Mouse (Mus musculus) heart, embryonic 11.5 days (tissue): ENCODE measurements at regions not wholly inside any gene's neighbourhood (a gene's known extent, or its start where the extent isn't known, plus 50 kb on each side); places are given as distances from the start of the nearest gene placed in this dataset.

Source experiments
- ATAC-seq: fragments of 200-750 bp; cut with Nextera tagmentation; replicated peaks from 2 replicates; pipeline ENCODE4 v1.8.0; 2017; ENCODE audit warnings: moderate library complexity; ENCODE audit not compliant: insufficient number of reproducible peaks, low FRiP score, low TSS enrichment
- H3K27ac ChIP-seq: fragments of 300-500 bp; sonication (generic); 2 replicates; pipeline ENCODE4 v1.5.1; 2014; ENCODE audit warnings: mild to moderate bottlenecking, low read depth, low read length
- H3K27me3 ChIP-seq: fragments of 300-500 bp; sonication (generic); 2 replicates; pipeline ENCODE4 v1.6.1; 2014; ENCODE audit warnings: mild to moderate bottlenecking, low read length, mixed read lengths; ENCODE audit not compliant: control insufficient read depth, insufficient read depth
- H3K36me3 ChIP-seq: fragments of 300-500 bp; sonication (generic); 2 replicates; pipeline ENCODE4 v1.6.1; 2014; ENCODE audit warnings: mild to moderate bottlenecking, low read length, moderate library complexity, mixed read lengths; ENCODE audit not compliant: control insufficient read depth, insufficient read depth
- H3K4me1 ChIP-seq: fragments of 300-500 bp; sonication (generic); 2 replicates; pipeline ENCODE4 v1.6.1; 2014; ENCODE audit warnings: low read length; ENCODE audit not compliant: control insufficient read depth, insufficient read depth
- H3K4me2 ChIP-seq: fragments of 300-500 bp; sonication (generic); 2 replicates; pipeline ENCODE4 v1.6.1; 2014; ENCODE audit warnings: mild to moderate bottlenecking, moderate library complexity
- H3K4me3 ChIP-seq: fragments of 300-500 bp; sonication (generic); 2 replicates; pipeline ENCODE4 v1.5.1; 2014; ENCODE audit warnings: low read depth, low read length
- H3K9ac ChIP-seq: fragments of 300-500 bp; sonication (generic); 2 replicates; pipeline ENCODE4 v1.6.1; 2014; ENCODE audit warnings: mild to moderate bottlenecking, low read depth, low read length, moderate library complexity
- H3K9me3 ChIP-seq: fragments of 300-500 bp; sonication (generic); replicated peaks from 2 replicates; pipeline ENCODE4 v1.6.1; 2016; ENCODE audit warnings: low read length; ENCODE audit not compliant: control insufficient read depth
- WGBS: fragments of 180-500 bp; shearing (Covaris S2); extraction: QIAGEN DNeasy Blood & Tissue Kit; methylation state at CpG from one replicate; pipeline ENCODE4 v1.1.7; 2014; ENCODE audit not compliant: insufficient replicate concordance; 5-methylcytosine and 5-hydroxymethylcytosine counted together

- no peak overlapping the region for H3K9ac ChIP-seq
- H3K4me1 ChIP-seq: no peaks in the 10 kb centered on the region
- H3K36me3 ChIP-seq: no peaks in the 10 kb centered on the region
- H3K9me3 ChIP-seq: no peaks in the 10 kb centered on the region
- no peak overlapping the region for H3K27ac ChIP-seq
- no peak overlapping the region for H3K4me3 ChIP-seq
- no peaks in the 10 kb centered on the region for H3K27me3 ChIP-seq
- no peak overlapping the region for H3K4me2 ChIP-seq
- WGBS: 69% methylated on average over 5 of the region's 5 CpGs
- ATAC-seq: no peak
Observed at GRCm38 (mm10) chr1:184453673-184454072, 278.7 kb downstream of the Hlx start.

DNA sequence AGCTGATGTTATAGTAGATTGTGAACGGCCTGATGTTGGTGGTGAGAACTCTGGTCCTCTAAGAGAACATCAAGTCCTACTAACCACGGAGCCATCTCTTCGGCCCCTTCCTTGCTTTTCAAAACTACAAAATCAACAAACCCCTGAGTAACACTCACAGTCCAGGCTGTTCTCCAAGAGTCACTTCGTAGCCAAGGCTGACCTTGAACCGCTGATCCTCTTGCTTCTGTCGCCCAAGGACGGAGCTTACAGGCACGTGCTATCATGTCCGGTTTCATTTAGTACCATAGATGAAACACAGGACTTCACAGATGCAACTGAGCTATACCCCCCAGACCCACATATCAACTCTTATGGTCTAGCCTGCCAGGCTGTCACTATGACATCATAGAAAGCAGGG is 279.4 kb downstream of the Hlx start:
- Histone ChIP-seq H3K9ac (no peak overlapping the region), H3K27me3 (no peaks in the 10 kb centered on the region), H3K4me1 (no peaks in the 10 kb centered on the region), H3K27ac (no peak overlapping the region), H3K9me3 (no peaks in the 10 kb centered on the region), H3K4me3 (no peak overlapping the region), H3K4me2 (no peak overlapping the region), H3K36me3 (no peaks in the 10 kb centered on the region)
- 86% methylated on average over 9 of the region's 9 CpGs for WGBS
- ATAC-seq: no peak

GRCm38 (mm10) chr1:184451686-184452085 is 280.7 kb downstream of the Hlx start:
- ATAC-seq: no peak
- no peak overlapping the region for H3K4me2 ChIP-seq
- no peak overlapping the region for H3K9ac ChIP-seq
- no peaks in the 10 kb centered on the region for H3K9me3 ChIP-seq
- no peaks in the 10 kb centered on the region for H3K36me3 ChIP-seq
- no peak overlapping the region for H3K27ac ChIP-seq
- no peak overlapping the region for H3K4me3 ChIP-seq
- 67% methylated on average over 2 of the region's 2 CpGs for WGBS
- H3K27me3 ChIP-seq: no peaks in the 10 kb centered on the region
- H3K4me1 ChIP-seq: no peaks in the 10 kb centered on the region

GRCm38 (mm10) chr1:184449007-184449406 is 283.4 kb downstream of the Hlx start:
- WGBS: 79% methylated on average over 9 of the region's 9 CpGs
- Histone ChIP-seq H3K27ac (no peak overlapping the region), H3K27me3 (no peaks in the 10 kb centered on the region), H3K4me2 (no peak overlapping the region), H3K4me3 (no peak overlapping the region), H3K4me1 (no peaks in the 10 kb centered on the region), H3K36me3 (no peaks in the 10 kb centered on the region), H3K9ac (no peak overlapping the region), H3K9me3 (no peaks in the 10 kb centered on the region)
- no peak for ATAC-seq

GRCm38 (mm10) chr1:184447911-184448310 is 284.5 kb downstream of the Hlx start:
- H3K27me3 ChIP-seq: no peaks in the 10 kb centered on the region
- no peak overlapping the region for H3K4me2 ChIP-seq
- WGBS: 53% methylated on average over 7 of the region's 7 CpGs
- no peak overlapping the region for H3K9ac ChIP-seq
- no peak for ATAC-seq
- H3K27ac ChIP-seq: no peak overlapping the region
- H3K4me1 ChIP-seq: no peaks in the 10 kb centered on the region
- H3K36me3 ChIP-seq: no peaks in the 10 kb centered on the region
- H3K4me3 ChIP-seq: no peak overlapping the region
- no peaks in the 10 kb centered on the region for H3K9me3 ChIP-seq

DNA sequence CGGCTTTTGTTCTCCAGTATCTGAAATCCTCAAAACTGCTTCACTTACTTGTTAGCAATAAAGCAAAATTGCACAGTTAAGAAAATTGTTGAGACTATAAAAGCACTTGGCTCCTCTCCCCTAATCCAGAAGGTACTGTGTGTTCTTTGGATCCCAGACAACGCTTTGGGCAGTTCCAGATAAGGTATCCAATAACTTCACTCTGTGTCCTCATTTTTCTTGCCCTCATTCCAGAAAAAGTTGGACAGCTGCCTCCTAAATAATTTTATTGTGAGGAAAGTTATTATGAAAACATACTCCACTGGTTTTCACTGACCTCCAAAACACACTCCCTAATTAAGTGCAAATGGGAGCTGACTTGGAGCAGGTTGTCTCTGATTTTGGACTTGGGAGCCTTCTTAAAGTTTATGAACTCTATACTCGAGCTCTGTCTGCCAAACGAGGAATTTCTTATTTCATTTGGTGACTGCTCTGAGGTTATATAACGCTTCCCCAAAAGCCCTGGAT is 285.2 kb downstream of the Hlx start:
- ATAC-seq: no peak

DNA sequence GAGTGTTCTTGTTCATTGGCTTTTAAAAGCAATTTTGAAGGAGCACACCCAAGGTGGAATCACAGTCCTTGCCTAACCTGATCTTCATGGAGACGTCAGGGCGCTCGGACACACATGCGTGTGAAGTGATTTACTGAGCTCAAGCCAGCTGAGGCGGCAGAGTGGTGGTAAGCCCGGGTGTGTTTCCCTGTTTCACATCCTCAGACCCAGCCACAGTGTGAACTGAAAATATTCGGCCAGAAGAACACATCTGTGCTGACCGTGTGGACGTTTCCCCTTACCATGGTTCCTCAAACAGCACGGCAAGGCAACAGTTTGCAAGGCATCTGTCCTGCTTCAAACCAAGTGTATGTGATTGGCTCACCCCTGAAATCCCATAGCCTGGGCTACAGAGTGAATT is 288.2 kb downstream of the Hlx start:
- Histone ChIP-seq H3K9me3 (no peaks in the 10 kb centered on the region), H3K4me1 (no peaks in the 10 kb centered on the region), H3K27ac (no peak overlapping the region), H3K36me3 (no peaks in the 10 kb centered on the region), H3K4me2 (no peak overlapping the region), H3K9ac (no peak overlapping the region), H3K4me3 (no peak overlapping the region), H3K27me3 (no peaks in the 10 kb centered on the region)
- 85% methylated on average over 10 of the region's 10 CpGs for WGBS
- no peak for ATAC-seq

More for the DNA sequence above, 285.2 kb downstream of the Hlx start:
- Histone ChIP-seq H3K4me3 (no peak overlapping the region), H3K9me3 (no peaks in the 10 kb centered on the region), H3K27me3 (no peaks in the 10 kb centered on the region), H3K4me2 (no peak overlapping the region), H3K9ac (no peak overlapping the region), H3K36me3 (no peaks in the 10 kb centered on the region), H3K27ac (no peak overlapping the region), H3K4me1 (no peaks in the 10 kb centered on the region)
- 60% methylated on average over 5 of the region's 5 CpGs for WGBS

DNA sequence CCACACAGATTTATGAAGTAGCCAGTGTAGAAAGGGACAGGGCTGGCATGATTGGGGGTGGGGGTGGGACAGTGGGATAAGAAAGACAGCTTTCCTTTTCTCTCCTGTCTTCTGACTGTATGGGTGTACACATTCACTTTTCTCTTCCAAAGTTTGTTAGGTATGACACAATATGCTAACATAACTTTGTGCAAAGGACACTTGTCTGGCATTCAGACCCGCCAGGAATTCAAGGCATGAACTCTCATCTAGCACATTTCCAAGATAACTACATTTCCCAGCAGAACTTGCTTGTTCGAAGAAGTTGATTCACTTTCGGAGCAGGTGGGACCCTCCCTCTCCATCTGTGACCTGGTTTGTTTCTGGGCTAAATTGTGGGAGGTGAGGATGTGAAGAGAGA is 289.7 kb downstream of the Hlx start:
- 49% methylated on average over 3 of the region's 3 CpGs for WGBS
- no peak overlapping the region for H3K9ac ChIP-seq
- H3K36me3 ChIP-seq: no peaks in the 10 kb centered on the region
- ATAC-seq: no peak
- H3K4me3 ChIP-seq: no peak overlapping the region
- no peaks in the 10 kb centered on the region for H3K9me3 ChIP-seq
- no peaks in the 10 kb centered on the region for H3K4me1 ChIP-seq
- no peak overlapping the region for H3K27ac ChIP-seq
- H3K27me3 ChIP-seq: no peaks in the 10 kb centered on the region
- H3K4me2 ChIP-seq: no peak overlapping the region

- H3K4me3 ChIP-seq: no peak overlapping the region
- H3K4me1 ChIP-seq: no peaks in the 10 kb centered on the region
- no peak overlapping the region; the same call in 1 of the 2 replicates for H3K27ac ChIP-seq
- H3K4me2 ChIP-seq: peak overlapping the region; percentile 46
- no peaks in the 10 kb centered on the region for H3K9me3 ChIP-seq
- H3K9ac ChIP-seq: no peak overlapping the region
- no peak for ATAC-seq
- WGBS: 56% methylated on average over 18 of the region's 18 CpGs
- no peaks in the 10 kb centered on the region for H3K27me3 ChIP-seq
- H3K36me3 ChIP-seq: no peaks in the 10 kb centered on the region
Observed at GRCm38 (mm10) chr1:184441005-184441557, 291.3 kb downstream of the Hlx start.
